Comparison of ENCODE assay signal across 11 mouse cellular contexts in genomic region chr2:155806548-155806947, GRCm38 (mm10). TPM values are rescaled to one million over a fixed set of nuclear protein-coding genes. Genes with fewer than 3 reads are reported as not detected.
DNase-seq lines count a peak whose midpoint lies in the region.
"Had no signal": no experiment of that assay in that cellular context is flagged by ENCODE, and none has a peak within 500 bp of the region (broad histone marks: within the 10 kb centered on the region; RNA-seq: fewer than 3 reads in every experiment).

No protein-coding gene starts in this region.

- intact Hi-C loops in heart, postnatal 10 days (cut with DNase I): no loop called here

- DNase-seq in gastrocnemius, adult 18-20 months (ENCODE audit: low spot score): peak; percentile 63
- no peak for DNase-seq in gastrocnemius, adult 8-10 months (ENCODE audit: low spot score in 2 of 2)
- peak; percentile 72 for DNase-seq in 3T3-L1 (ENCODE audit: low read depth, low spot score)
- peak; percentile 90 for DNase-seq in cerebellum, adult 11 months
- peak; percentile 69 to 72 for DNase-seq in heart, postnatal 10 days
- DNase-seq in thymus, adult 18-20 months: no peak
- DNase-seq in urinary bladder, postnatal 25 days (ENCODE audit: low spot score): no peak
- DNase-seq in frontal cortex, postnatal 10 days (ENCODE audit: low spot score in 2 of 2): no peak
- DNase-seq: left cerebral cortex, postnatal 4 days; liver, postnatal 0 days had no signal

RNA-seq across cellular contexts. Expression of gene BC029722, which starts 12.7 kb away (rescaled TPM):
- 10 to 100 TPM; 27.8 to 29.5 TPM for total RNA-seq in gastrocnemius, adult 18-20 months (2021)
- total RNA-seq in gastrocnemius, adult 8-10 months (2022): 10 to 100 TPM; 23.2 to 31.3 (median 27.6) TPM
- 10 to 100 TPM; 16.3 to 16.8 TPM for total RNA-seq in heart, postnatal 10 days (2021)

RNA-seq across cellular contexts. Expression of gene Eif6, which starts 20.2 kb away (rescaled TPM):
- 10 to 100 TPM; 43.4 to 45.4 TPM for total RNA-seq in gastrocnemius, adult 18-20 months (2021)
- total RNA-seq in gastrocnemius, adult 8-10 months (2022): 10 to 100 TPM; 44.3 to 49.9 (median 48.6) TPM
- total RNA-seq in heart, postnatal 10 days (2021): 10 to 100 TPM; 77.5 to 79.5 TPM

RNA-seq across cellular contexts. Expression of gene Fam83c, which starts 28.1 kb away (rescaled TPM):
- not detected for total RNA-seq in gastrocnemius, adult 18-20 months (2021)
- total RNA-seq in gastrocnemius, adult 8-10 months (2022): not detected
- not detected for total RNA-seq in heart, postnatal 10 days (2021)
- total RNA-seq: granulocyte monocyte progenitor cell, adult 5-6 weeks; left cerebral cortex, postnatal 4 days had no signal

RNA-seq across cellular contexts. Expression of gene Mmp24, which starts 31.4 kb away (rescaled TPM):
- total RNA-seq in gastrocnemius, adult 18-20 months (2021): not detected
- total RNA-seq in gastrocnemius, adult 8-10 months (2022): not detected
- under 1 TPM in 1 of 2 experiments, not detected in 1; 0.07 TPM for total RNA-seq in heart, postnatal 10 days (2021)
- total RNA-seq: granulocyte monocyte progenitor cell, adult 5-6 weeks had no signal

RNA-seq across cellular contexts. Expression of gene Procr, which starts 55.6 kb away (rescaled TPM):
- 1 to 10 TPM; 6.8 to 7.9 TPM for total RNA-seq in gastrocnemius, adult 18-20 months (2021)
- total RNA-seq in gastrocnemius, adult 8-10 months (2022): 10 to 100 TPM in 1 of 4 experiments, 1 to 10 TPM in 3; 5.1 to 10.2 (median 7.5) TPM
- 1 to 10 TPM; 4.3 to 6.8 TPM for total RNA-seq in heart, postnatal 10 days (2021)

Comparison
In these comparisons a context has a peak if more than half of its experiments do, and no peak if none do; other contexts are left out.
1. DNase-seq: peak in gastrocnemius, adult 18-20 months (single experiment), 3T3-L1 (single experiment), cerebellum, adult 11 months (single experiment) and heart, postnatal 10 days (2 of 2); none in gastrocnemius, adult 8-10 months (0 of 2), thymus, adult 18-20 months (0 of 2), urinary bladder, postnatal 25 days (single experiment) and frontal cortex, postnatal 10 days (0 of 2).